Mouse (Mus musculus): ENCODE measurements around the gene Rnf180. TPM values are rescaled to one million over a fixed set of nuclear protein-coding genes. Genes with fewer than 3 reads are reported as not detected.

Gene Rnf180
- polyA plus RNA-seq, 1 experiment: 21.7 TPM

GRCm38 (mm10) chr13:105122092-105122491 lies 172.5 kb downstream of the Rnf180 start:
- DNase-seq (ENCODE audit: low read depth): no peak
- no peak for TF ChIP-seq POLR2A (IDR thresholded peaks at IDR 0.05; ENCODE audit: borderline replicate concordance, extremely low read depth, insufficient read depth, insufficient read length, poor library complexity, severe bottlenecking)
- no peak for TF ChIP-seq CTCF (IDR thresholded peaks at IDR 0.05; ENCODE audit: borderline replicate concordance, extremely low read depth, insufficient read depth, insufficient read length)

GRCm38 (mm10) chr13:105121617-105122016 lies 173.0 kb downstream of the Rnf180 start:
- TF ChIP-seq POLR2A (IDR thresholded peaks at IDR 0.05; ENCODE audit: borderline replicate concordance, extremely low read depth, insufficient read depth, insufficient read length, poor library complexity, severe bottlenecking): no peak
- DNase-seq (ENCODE audit: low read depth): no peak

GRCm38 (mm10) chr13:105111599-105111998 lies 183.0 kb downstream of the Rnf180 start:
- TF ChIP-seq POLR2A (IDR thresholded peaks at IDR 0.05; ENCODE audit: borderline replicate concordance, extremely low read depth, insufficient read depth, insufficient read length, poor library complexity, severe bottlenecking): no peak
- no peak for TF ChIP-seq CTCF (IDR thresholded peaks at IDR 0.05; ENCODE audit: borderline replicate concordance, extremely low read depth, insufficient read depth, insufficient read length)
- DNase-seq (ENCODE audit: low read depth): no peak

- no peak for DNase-seq (ENCODE audit: low read depth)
- TF ChIP-seq POLR2A (IDR thresholded peaks at IDR 0.05; ENCODE audit: borderline replicate concordance, extremely low read depth, insufficient read depth, insufficient read length, poor library complexity, severe bottlenecking): no peak
- TF ChIP-seq CTCF (IDR thresholded peaks at IDR 0.05; ENCODE audit: borderline replicate concordance, extremely low read depth, insufficient read depth, insufficient read length): no peak
Measured at GRCm38 (mm10) chr13:105104385-105104784, 190.2 kb downstream of the Rnf180 start.

- no peak for DNase-seq (ENCODE audit: low read depth)
- TF ChIP-seq CTCF (IDR thresholded peaks at IDR 0.05; ENCODE audit: borderline replicate concordance, extremely low read depth, insufficient read depth, insufficient read length) (no peak), POLR2A (IDR thresholded peaks at IDR 0.05; ENCODE audit: borderline replicate concordance, extremely low read depth, insufficient read depth, insufficient read length, poor library complexity, severe bottlenecking) (no peak)
Measured at GRCm38 (mm10) chr13:105100705-105101104, 193.9 kb downstream of the Rnf180 start.

- DNase-seq (ENCODE audit: low read depth): peak; percentile 20
Measured at GRCm38 (mm10) chr13:105096316-105096715, 198.3 kb downstream of the Rnf180 start.

GRCm38 (mm10) chr13:105089276-105089675 lies 205.3 kb downstream of the Rnf180 start:
- DNase-seq (ENCODE audit: low read depth): no peak
- TF ChIP-seq POLR2A (IDR thresholded peaks at IDR 0.05; ENCODE audit: borderline replicate concordance, extremely low read depth, insufficient read depth, insufficient read length, poor library complexity, severe bottlenecking) (no peak), CTCF (IDR thresholded peaks at IDR 0.05; ENCODE audit: borderline replicate concordance, extremely low read depth, insufficient read depth, insufficient read length) (no peak)

More at GRCm38 (mm10) chr13:105096316-105096715, 198.3 kb downstream of the Rnf180 start:
- no peak for TF ChIP-seq POLR2A (IDR thresholded peaks at IDR 0.05; ENCODE audit: borderline replicate concordance, extremely low read depth, insufficient read depth, insufficient read length, poor library complexity, severe bottlenecking)
- no peak for TF ChIP-seq CTCF (IDR thresholded peaks at IDR 0.05; ENCODE audit: borderline replicate concordance, extremely low read depth, insufficient read depth, insufficient read length)

- DNase-seq (ENCODE audit: low read depth): no peak
- no peak for TF ChIP-seq CTCF (IDR thresholded peaks at IDR 0.05; ENCODE audit: borderline replicate concordance, extremely low read depth, insufficient read depth, insufficient read length)
- no peak for TF ChIP-seq POLR2A (IDR thresholded peaks at IDR 0.05; ENCODE audit: borderline replicate concordance, extremely low read depth, insufficient read depth, insufficient read length, poor library complexity, severe bottlenecking)
Measured at GRCm38 (mm10) chr13:105081862-105082261, 212.8 kb downstream of the Rnf180 start, which contains the start of gene 4933425L06Rik. Gene 4933425L06Rik, plus strand, starts transcription at chr13:105082122.

Other genes with a start within 250 kb of the Rnf180 start
- 3.3 and 5.0 TPM in 2 replicates for gene Rgs7bp, start 239.9 kb downstream of the Rnf180 start, polyA plus RNA-seq (2012; rRNA removed)
- not detected in 2 replicates for gene 4933425L06Rik, start 212.7 kb downstream of the Rnf180 start, polyA plus RNA-seq (2012; rRNA removed)
- 1.3 and 2.3 TPM in 2 replicates for gene Htr1a, start 148.8 kb upstream of the Rnf180 start, polyA plus RNA-seq (2012; rRNA removed)